Mouse (Mus musculus) spleen, adult 12 weeks (tissue): ENCODE measurements at regions not wholly inside any gene's neighbourhood (a gene's known extent, or its start where the extent isn't known, plus 50 kb on each side); places are given as distances from the start of the nearest gene placed in this dataset.

Source experiments
- DNase-seq: peaks from one replicate; pipeline ENCODE4 v3.0.0; 2022; ENCODE audit warnings: low spot score

GRCm38 (mm10) chr3:66646251-66646650, 334.9 kb upstream of the Rsrc1 start:
- no peak for DNase-seq

GRCm38 (mm10) chr3:66649271-66649670, 331.9 kb upstream of the Rsrc1 start:
- DNase-seq = no peak

GRCm38 (mm10) chr3:66650076-66650748, 331.0 kb upstream of the Rsrc1 start:
- no peak for DNase-seq

- no peak for DNase-seq
Measured at GRCm38 (mm10) chr3:66650749-66651472, 330.3 kb upstream of the Rsrc1 start.

GRCm38 (mm10) chr3:66652139-66652846, 328.9 kb upstream of the Rsrc1 start:
- peak; percentile 6 for DNase-seq

- DNase-seq = no peak
Measured at GRCm38 (mm10) chr3:66653961-66654360, 327.2 kb upstream of the Rsrc1 start.

GRCm38 (mm10) chr3:66654860-66655259, 326.3 kb upstream of the Rsrc1 start:
- no peak for DNase-seq

GRCm38 (mm10) chr3:66656458-66656857, 324.7 kb upstream of the Rsrc1 start:
- DNase-seq = no peak

GRCm38 (mm10) chr3:66660555-66660954, 320.6 kb upstream of the Rsrc1 start:
- no peak for DNase-seq

- no peak for DNase-seq
Measured at GRCm38 (mm10) chr3:66661826-66662618, 319.2 kb upstream of the Rsrc1 start.

GRCm38 (mm10) chr3:66683589-66684286, 297.5 kb upstream of the Rsrc1 start:
- no peak for DNase-seq

- DNase-seq = no peak
Measured at GRCm38 (mm10) chr3:66684287-66684903, 296.8 kb upstream of the Rsrc1 start.

- DNase-seq = no peak
Measured at GRCm38 (mm10) chr3:66685136-66685535, 296.1 kb upstream of the Rsrc1 start.

GRCm38 (mm10) chr3:66687126-66687525, 294.1 kb upstream of the Rsrc1 start:
- DNase-seq = no peak

GRCm38 (mm10) chr3:66690906-66691522, 290.2 kb upstream of the Rsrc1 start:
- no peak for DNase-seq

- no peak for DNase-seq
Measured at GRCm38 (mm10) chr3:66695125-66695524, 286.1 kb upstream of the Rsrc1 start.

GRCm38 (mm10) chr3:66695661-66696253, 285.4 kb upstream of the Rsrc1 start:
- DNase-seq = no peak

- DNase-seq = no peak
Measured at GRCm38 (mm10) chr3:66698083-66698482, 283.1 kb upstream of the Rsrc1 start.

- no peak for DNase-seq
Measured at GRCm38 (mm10) chr3:66705766-66706165, 275.4 kb upstream of the Rsrc1 start.

GRCm38 (mm10) chr3:66735468-66735867, 245.7 kb upstream of the Rsrc1 start:
- DNase-seq = no peak
